Mouse (Mus musculus) hindbrain, embryonic 14.5 days (tissue): ENCODE measurements around the gene Utp18. TPM values are rescaled to one million over a fixed set of nuclear protein-coding genes. Genes with fewer than 3 reads are reported as not detected.
A peak's percentile ranks its signal among the peaks of the same experiment; 100 is the strongest.

Source experiments
- ATAC-seq: fragments of 200-750 bp; cut with Nextera tagmentation; 2 replicates; pipeline ENCODE4 v1.8.0; 2017; ENCODE audit warnings: moderate number of reproducible peaks, mild to moderate bottlenecking, moderate TSS enrichment, moderate library complexity; ENCODE audit not compliant: low FRiP score
- DNase-seq: peaks from one replicate; pipeline ENCODE4 v3.0.0-alpha.2; 2015; ENCODE audit warnings: low spot score
- H3K27ac ChIP-seq: fragments of 300-500 bp; sonication (generic); 2 replicates; pipeline ENCODE4 v1.5.1; 2014; ENCODE audit warnings: mild to moderate bottlenecking, moderate library complexity
- H3K27me3 ChIP-seq: fragments of 300-500 bp; sonication (generic); 2 replicates; pipeline ENCODE4 v1.6.1; 2014; ENCODE audit warnings: mild to moderate bottlenecking, low read length, mixed read lengths; ENCODE audit not compliant: control insufficient read depth, insufficient read depth
- H3K36me3 ChIP-seq: fragments of 300-500 bp; sonication (generic); replicated peaks from 2 replicates; pipeline ENCODE4 v1.6.1; 2014; ENCODE audit not compliant: control insufficient read depth, insufficient read depth
- H3K4me1 ChIP-seq: fragments of 300-500 bp; sonication (generic); replicated peaks from 2 replicates; pipeline ENCODE4 v1.6.1; 2014; ENCODE audit warnings: antibody characterized with exemption, low read length, mixed read lengths; ENCODE audit not compliant: control insufficient read depth, insufficient read depth
- H3K4me2 ChIP-seq: fragments of 300-500 bp; sonication (generic); replicated peaks from 2 replicates; pipeline ENCODE4 v1.6.1; 2014; ENCODE audit warnings: mild to moderate bottlenecking, moderate library complexity
- H3K4me3 ChIP-seq: fragments of 300-500 bp; sonication (generic); replicated peaks from 2 replicates; pipeline ENCODE4 v1.5.1; 2014; ENCODE audit warnings: mild to moderate bottlenecking, low read length
- H3K9ac ChIP-seq: fragments of 300-500 bp; sonication (generic); 2 replicates; pipeline ENCODE4 v1.6.1; 2014
- H3K9me3 ChIP-seq: fragments of 300-500 bp; sonication (generic); 2 replicates; pipeline ENCODE4 v1.6.1; 2016; ENCODE audit warnings: low read length; ENCODE audit not compliant: control insufficient read depth
- WGBS: fragments of 180-500 bp; shearing (Covaris S2); extraction: QIAGEN DNeasy Blood & Tissue Kit; methylation state at CpG from one replicate; pipeline ENCODE4 v1.1.7; 2014; 5-methylcytosine and 5-hydroxymethylcytosine counted together
- polyA plus RNA-seq: library from polyadenylated mRNA; unstranded; fragments of >200 nt; fragmentation: Nextera tagmentation; extraction: Ambion mirVana; gene quantifications from 2 replicates; pipeline ENCODE4 v1.2.1, GENCODE M21; 2014

Gene Utp18
- polyA plus RNA-seq, 1 experiment from 2014 or later: 35.7 TPM

DNA sequence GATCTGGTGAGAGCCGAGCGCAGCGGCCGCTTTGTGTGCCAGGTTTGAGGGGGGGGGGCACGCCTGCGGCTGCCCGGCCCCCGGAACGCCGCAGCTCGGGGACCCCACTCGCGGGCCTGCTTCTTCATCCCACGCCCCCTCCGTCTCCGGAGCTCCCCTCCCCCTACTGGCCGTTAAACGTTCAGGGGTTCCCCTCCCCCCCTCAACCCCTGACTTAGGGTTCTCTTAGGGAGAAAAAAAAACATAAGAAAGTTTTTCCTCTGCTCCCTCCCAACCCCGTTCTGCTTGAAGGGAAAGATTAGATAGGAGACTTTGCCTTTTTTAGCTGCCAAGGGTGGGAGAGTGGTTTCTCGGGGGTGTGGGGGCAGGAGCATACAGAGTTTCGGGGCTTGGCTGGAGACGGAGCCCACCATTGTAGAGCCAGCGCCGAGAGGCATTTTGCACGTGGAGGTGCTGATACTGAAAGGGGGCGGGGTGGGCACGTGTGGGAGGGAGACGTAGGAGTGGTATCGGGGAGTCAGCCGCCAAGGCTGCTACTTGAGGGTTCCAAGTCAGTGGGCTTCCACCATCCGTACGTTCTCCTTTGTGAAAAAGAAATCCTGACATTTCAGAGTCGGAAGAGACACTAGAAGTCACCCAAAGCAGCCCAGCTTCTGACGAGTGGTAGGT, 979 bp upstream of the Utp18 start:
- under 1% methylated on average over 27 of the region's 34 CpGs for WGBS
- peak overlapping the region; percentile 87 for H3K9ac ChIP-seq
- peaks cover 39% of the 10 kb centered on the region for H3K4me1 ChIP-seq
- no peak for ATAC-seq
- H3K27ac ChIP-seq: peak overlapping the region; percentile 86
- H3K4me3 ChIP-seq: peak overlapping the region; percentile 98
- no peaks in the 10 kb centered on the region for H3K9me3 ChIP-seq
- peak overlapping the region; percentile 90 for H3K4me2 ChIP-seq
- peaks cover 7% of the 10 kb centered on the region for H3K36me3 ChIP-seq
- H3K27me3 ChIP-seq: no peaks in the 10 kb centered on the region
- peak; percentile 37 for DNase-seq

DNA sequence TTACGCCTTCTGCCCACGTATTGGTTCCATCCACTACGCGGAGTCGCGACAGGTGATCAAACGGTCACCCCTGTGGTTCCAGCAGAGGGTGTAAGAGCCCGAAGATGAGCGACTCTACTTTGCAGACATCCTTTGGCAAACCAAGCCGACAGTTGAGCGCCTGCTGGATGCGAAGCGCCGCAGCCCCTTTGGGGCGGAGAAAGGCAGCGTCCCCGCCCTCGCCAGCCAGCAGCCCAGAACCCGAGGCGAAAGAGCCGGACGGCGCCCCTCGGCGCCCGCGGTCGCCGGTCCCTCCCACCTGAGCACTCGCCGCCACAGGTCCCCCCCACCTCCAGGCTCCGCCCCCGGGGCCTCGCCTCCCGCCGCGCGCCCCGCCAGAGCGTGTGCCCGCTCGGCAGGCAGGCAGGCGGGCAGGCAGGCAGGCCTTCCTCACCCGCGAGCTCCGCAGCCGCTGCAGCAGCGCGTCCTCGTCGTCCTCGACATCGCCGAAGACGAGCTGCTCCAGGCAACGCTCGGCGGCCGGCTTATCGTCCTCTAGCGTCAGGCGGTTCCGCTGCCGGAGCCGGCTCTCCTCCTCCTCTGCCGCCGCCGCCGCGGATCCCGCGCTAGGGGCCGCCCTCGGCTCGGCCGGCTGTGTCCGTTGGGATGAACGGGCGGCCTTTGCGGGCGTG, 530 bp downstream of the Utp18 start:
- Histone ChIP-seq H3K27me3 (no peaks in the 10 kb centered on the region), H3K9ac (peak overlapping the region; percentile 87), H3K27ac (peak overlapping the region; percentile 86), H3K9me3 (no peaks in the 10 kb centered on the region), H3K4me1 (peaks cover 39% of the 10 kb centered on the region), H3K4me2 (peak overlapping the region; percentile 75), H3K36me3 (peaks cover 20% of the 10 kb centered on the region), H3K4me3 (peak overlapping the region; percentile 98)
- peak; percentile 61 for DNase-seq
- 0% methylated on average over 67 of the region's 81 CpGs for WGBS
- peak; percentile 39 for ATAC-seq

DNA sequence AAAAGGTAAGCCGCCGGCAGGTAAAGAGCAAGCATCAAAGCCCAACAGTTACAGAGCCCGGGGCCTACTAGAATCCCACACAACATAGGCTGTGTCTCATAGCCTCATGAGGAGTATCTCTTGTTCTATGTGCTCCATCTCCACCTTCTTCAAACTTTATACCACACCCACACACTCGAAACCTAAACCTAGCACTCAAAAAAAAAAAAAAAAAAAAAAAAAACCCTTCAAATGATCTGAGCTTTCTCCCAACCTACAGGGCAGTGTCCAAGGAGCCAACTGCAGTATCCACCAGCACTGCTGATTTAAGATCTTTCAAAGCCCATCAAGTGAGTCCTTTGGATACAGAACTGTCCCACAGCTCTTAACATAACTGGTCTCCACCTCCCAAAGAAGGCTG, 1.5 kb downstream of the Utp18 start:
- Histone ChIP-seq H3K4me1 (peaks cover 35% of the 10 kb centered on the region), H3K4me2 (peak overlapping the region; percentile 75), H3K9me3 (no peaks in the 10 kb centered on the region), H3K36me3 (peaks cover 29% of the 10 kb centered on the region), H3K27ac (no peak overlapping the region), H3K9ac (peak overlapping the region; percentile 87), H3K27me3 (no peaks in the 10 kb centered on the region), H3K4me3 (peak overlapping the region; percentile 98)
- ATAC-seq (no peak), DNase-seq (no peak)
- 91% methylated on average over 4 of the region's 4 CpGs for WGBS

- 91% methylated on average over 1 of the region's 1 CpGs for WGBS
- ATAC-seq (no peak), DNase-seq (no peak)
- no peak overlapping the region for H3K4me3 ChIP-seq
- no peak overlapping the region for H3K9ac ChIP-seq
- H3K4me1 ChIP-seq: no peaks in the 10 kb centered on the region
- no peaks in the 10 kb centered on the region for H3K9me3 ChIP-seq
- H3K36me3 ChIP-seq: peaks cover 70% of the 10 kb centered on the region
- H3K27me3 ChIP-seq: no peaks in the 10 kb centered on the region
- no peak overlapping the region for H3K4me2 ChIP-seq
- no peak overlapping the region for H3K27ac ChIP-seq
These were observed 22.9 kb downstream of the Utp18 start for GRCm38 (mm10) chr11:93862638-93863037.

GRCm38 (mm10) chr11:93862045-93862623, 23.4 kb downstream of the Utp18 start:
- ATAC-seq (no peak), DNase-seq (no peak)
- Histone ChIP-seq H3K9me3 (no peaks in the 10 kb centered on the region), H3K27ac (no peak overlapping the region), H3K36me3 (peaks cover 65% of the 10 kb centered on the region), H3K9ac (no peak overlapping the region), H3K4me1 (no peaks in the 10 kb centered on the region), H3K4me3 (no peak overlapping the region), H3K4me2 (no peak overlapping the region), H3K27me3 (no peaks in the 10 kb centered on the region)
- 89% methylated on average over 4 of the region's 4 CpGs for WGBS

DNA sequence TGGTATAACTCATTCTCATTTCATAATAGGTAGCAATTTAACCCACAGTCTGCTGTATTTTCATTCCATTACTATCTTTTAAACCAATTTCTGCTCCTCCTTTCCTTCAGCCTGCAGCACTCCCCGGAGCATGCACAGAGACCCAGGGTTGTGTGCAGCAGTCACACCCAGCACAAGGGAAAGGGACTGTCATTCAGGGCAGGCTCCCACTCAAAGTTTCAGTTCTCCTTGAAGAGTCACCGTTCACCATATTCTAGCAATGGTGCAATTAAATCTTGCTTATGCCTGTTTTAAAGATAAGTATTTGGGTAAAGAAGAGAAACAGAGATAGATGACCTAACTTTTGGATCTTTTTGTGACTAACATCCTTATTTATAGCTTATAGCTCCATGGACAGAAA, 24.4 kb downstream of the Utp18 start:
- H3K27ac ChIP-seq: no peak overlapping the region
- H3K4me2 ChIP-seq: no peak overlapping the region
- H3K9ac ChIP-seq: no peak overlapping the region
- DNase-seq: no peak
- peaks cover 56% of the 10 kb centered on the region for H3K36me3 ChIP-seq
- no peak for ATAC-seq
- H3K9me3 ChIP-seq: no peaks in the 10 kb centered on the region
- H3K4me1 ChIP-seq: no peaks in the 10 kb centered on the region
- H3K27me3 ChIP-seq: no peaks in the 10 kb centered on the region
- 88% methylated on average over 2 of the region's 2 CpGs for WGBS
- no peak overlapping the region for H3K4me3 ChIP-seq

- Histone ChIP-seq H3K27me3 (no peaks in the 10 kb centered on the region), H3K9me3 (no peaks in the 10 kb centered on the region), H3K27ac (no peak overlapping the region), H3K4me3 (no peak overlapping the region), H3K4me1 (no peaks in the 10 kb centered on the region), H3K4me2 (no peak overlapping the region), H3K36me3 (peaks cover 50% of the 10 kb centered on the region), H3K9ac (no peak overlapping the region)
- DNase-seq (no peak), ATAC-seq (no peak)
- WGBS: 87% methylated on average over 1 of the region's 1 CpGs
These were observed 24.9 kb downstream of the Utp18 start for GRCm38 (mm10) chr11:93860540-93861172.

GRCm38 (mm10) chr11:93856284-93856955, 29.1 kb downstream of the Utp18 start:
- no peak overlapping the region for H3K4me2 ChIP-seq
- DNase-seq (peak; percentile 97), ATAC-seq (no peak; the same call in 1 of the 2 replicates)
- H3K27ac ChIP-seq: no peak overlapping the region
- H3K36me3 ChIP-seq: peaks cover 24% of the 10 kb centered on the region
- no peak overlapping the region for H3K4me3 ChIP-seq
- no peaks in the 10 kb centered on the region for H3K4me1 ChIP-seq
- 6% methylated on average over 6 of the region's 6 CpGs for WGBS
- no peaks in the 10 kb centered on the region for H3K27me3 ChIP-seq
- H3K9me3 ChIP-seq: no peaks in the 10 kb centered on the region
- H3K9ac ChIP-seq: no peak overlapping the region

GRCm38 (mm10) chr11:93852546-93852945, 33.0 kb downstream of the Utp18 start:
- no peaks in the 10 kb centered on the region for H3K4me1 ChIP-seq
- no peak overlapping the region for H3K4me2 ChIP-seq
- H3K9me3 ChIP-seq: no peaks in the 10 kb centered on the region
- DNase-seq (no peak), ATAC-seq (no peak)
- no peak overlapping the region for H3K27ac ChIP-seq
- no peaks in the 10 kb centered on the region for H3K27me3 ChIP-seq
- H3K36me3 ChIP-seq: no peaks in the 10 kb centered on the region
- no peak overlapping the region for H3K4me3 ChIP-seq
- no peak overlapping the region for H3K9ac ChIP-seq
- WGBS: 87% methylated on average over 3 of the region's 3 CpGs
